Mouse (Mus musculus) naive thymus-derived CD4-positive, alpha-beta T cell, adult 2 months (primary cell): Measurements from ENCODE around the gene Olfr1347.
"Not testable (repeated sequence)": the region's sequence is repeated elsewhere in the genome, so short reads cannot be mapped to it uniquely, and the experiment has no call there.

ENCODE experiments used
- DNase-seq: peaks from one replicate; pipeline ENCODE4 v3.0.0-alpha.2; 2011; ENCODE audit warnings: low read depth

Olfr1347 gene

GRCm38 (mm10) chr7:6499655-6500054 is at the start of gene Olfr1347:
Gene Olfr1347, minus strand, starts transcription at chr7:6499755.
- no peak for DNase-seq

GRCm38 (mm10) chr7:6526141-6526540 is 26.6 kb upstream of the Olfr1347 start:
- peak; percentile 6 for DNase-seq

- DNase-seq = no peak
These were observed 25.4 kb upstream of the Olfr1347 start for GRCm38 (mm10) chr7:6525001-6525400.

- no peak for DNase-seq
These were observed 23.3 kb upstream of the Olfr1347 start, which contains the start of gene Olfr1349 for GRCm38 (mm10) chr7:6522850-6523249. Gene Olfr1349, minus strand, starts transcription at chr7:6522950.

- no peak for DNase-seq
These were observed 22.1 kb upstream of the Olfr1347 start for GRCm38 (mm10) chr7:6521666-6522065.

GRCm38 (mm10) chr7:6508648-6509047 is 9.1 kb upstream of the Olfr1347 start, which contains the start of gene Olfr1348:
Gene Olfr1348, minus strand, starts transcription at chr7:6508748.
- no peak for DNase-seq

- no peak for DNase-seq
These were observed 12.7 kb downstream of the Olfr1347 start, which contains the start of gene Olfr5 for GRCm38 (mm10) chr7:6486841-6487240. Gene Olfr5, minus strand, starts transcription at chr7:6486941.

GRCm38 (mm10) chr7:6477633-6478032 is 21.9 kb downstream of the Olfr1347 start:
- not testable (repeated sequence) for DNase-seq

- no peak for DNase-seq
These were observed 32.6 kb downstream of the Olfr1347 start, which contains the start of gene Olfr1346 for GRCm38 (mm10) chr7:6466951-6467350. Gene Olfr1346, plus strand, starts transcription at chr7:6467101.

GRCm38 (mm10) chr7:6456399-6456798 is 43.2 kb downstream of the Olfr1347 start:
- DNase-seq = no peak

GRCm38 (mm10) chr7:6455868-6456267 is 43.7 kb downstream of the Olfr1347 start, which contains the start of gene Olfr1336:
Gene Olfr1336, plus strand, starts transcription at chr7:6456168.
- no peak for DNase-seq

- no peak for DNase-seq
These were observed 51.8 kb downstream of the Olfr1347 start for GRCm38 (mm10) chr7:6447771-6448170.

GRCm38 (mm10) chr7:6441173-6441572 is 58.4 kb downstream of the Olfr1347 start:
- no peak for DNase-seq

- DNase-seq = no peak
These were observed 61.2 kb downstream of the Olfr1347 start, which contains the start of gene Olfr1344 for GRCm38 (mm10) chr7:6438388-6438787. Gene Olfr1344, plus strand, starts transcription at chr7:6438688.
